Mouse (Mus musculus): Measurements from ENCODE around the gene Cfap300. TPM values are rescaled to one million over a fixed set of nuclear protein-coding genes. Genes with fewer than 3 reads are reported as not detected.

Cfap300 gene
- 3.9 and 5.5 TPM in 2 replicates for polyA plus RNA-seq (2015; fragmentation: Nextera tagmentation; extraction: Ambion mirVana)

DNA sequence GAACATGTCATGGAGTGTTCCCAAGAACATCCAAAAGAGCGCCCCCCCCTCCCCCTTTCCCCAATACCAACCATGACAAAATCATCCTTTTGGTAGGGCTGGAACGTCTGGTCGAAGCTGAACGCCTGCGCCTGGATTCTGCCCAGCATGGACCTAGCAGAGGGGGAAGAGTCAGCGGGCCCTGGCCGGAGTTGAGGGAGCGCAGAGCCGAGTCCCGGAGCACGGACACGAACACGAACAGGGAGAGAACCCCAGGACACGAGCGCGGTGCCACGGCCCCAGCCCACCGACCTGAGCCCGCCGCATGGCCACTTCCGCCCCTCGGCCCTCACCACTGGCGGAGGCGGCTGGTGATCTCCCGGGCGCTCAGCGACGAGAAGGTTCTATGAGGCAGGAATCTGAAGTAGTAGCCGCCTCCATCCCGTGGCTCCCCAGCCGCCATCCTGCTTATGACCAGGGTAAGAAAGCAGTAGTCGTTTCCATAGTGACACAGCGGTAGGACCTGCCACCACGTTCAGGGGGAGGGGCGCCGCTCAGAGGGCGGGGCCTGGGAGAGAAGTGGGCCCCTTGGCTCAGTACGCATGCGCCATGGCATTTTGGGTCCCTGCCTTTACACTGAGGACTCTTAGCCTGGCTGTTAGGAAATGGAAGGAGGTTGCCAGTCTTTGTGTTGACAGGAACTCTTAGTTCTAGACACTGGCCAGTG lies at the start of gene Cfap300:
Cfap300 (minus strand) TSS at position 486 of the 706 bp plus-strand sequence.

DNA sequence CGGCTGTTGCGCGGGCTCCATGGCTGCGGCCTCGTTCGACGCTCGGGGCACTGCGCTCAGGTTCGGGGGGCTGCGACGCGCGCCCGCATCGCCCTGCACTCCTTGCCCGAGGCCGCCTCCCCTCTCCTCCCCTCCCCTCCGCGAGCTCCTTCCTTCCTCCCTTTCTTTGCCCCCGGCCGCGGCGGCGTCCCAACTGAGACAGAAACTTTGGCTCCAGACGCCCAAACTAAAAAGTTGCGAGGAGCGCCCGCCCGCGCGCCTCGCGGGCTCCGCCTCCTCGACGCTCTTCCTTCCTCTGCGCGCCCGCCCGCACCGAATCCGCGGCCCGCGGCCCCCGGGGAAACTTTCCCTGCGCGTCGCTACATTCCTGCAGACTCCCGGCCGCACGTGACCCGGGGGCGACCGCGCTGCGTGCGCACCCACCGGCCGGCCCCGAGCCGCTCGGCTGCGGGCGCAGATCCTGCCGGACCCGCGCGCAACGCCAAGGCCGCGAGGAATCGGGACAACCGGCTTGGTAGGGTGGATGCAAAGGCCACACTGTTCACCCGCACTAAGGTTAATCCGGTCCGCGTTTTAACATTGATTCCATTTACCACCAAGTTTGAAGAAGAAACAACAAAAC lies 38.1 kb downstream of the Cfap300 start, which contains the start of gene Yap1:
Yap1 (minus strand) TSS at position 227 of the 622 bp plus-strand sequence.

Other genes with a start within 250 kb of the Cfap300 start
- gene Birc2, start 205.8 kb downstream of the Cfap300 start, polyA plus RNA-seq (2015; fragmentation: Nextera tagmentation; extraction: Ambion mirVana), result 19.5 and 22.7 TPM in 2 replicates
- 6.9 and 7.8 TPM in 2 replicates for gene Birc3, start 169.6 kb downstream of the Cfap300 start, polyA plus RNA-seq (2015; fragmentation: Nextera tagmentation; extraction: Ambion mirVana)
- 21.4 and 22.3 TPM in 2 replicates for gene Yap1, start 38.2 kb downstream of the Cfap300 start, polyA plus RNA-seq (2015; fragmentation: Nextera tagmentation; extraction: Ambion mirVana)
- 0.63 and 0.76 TPM in 2 replicates for gene Cep126, start 91.5 kb upstream of the Cfap300 start, polyA plus RNA-seq (2015; fragmentation: Nextera tagmentation; extraction: Ambion mirVana)